Mouse (Mus musculus) layer of hippocampus, adult 9-11 months (tissue): Measurements from ENCODE around the gene Tmem165.
A peak's percentile ranks its signal among the peaks of the same experiment; 100 is the strongest.

Experiments
- DNase-seq: peaks from one replicate; pipeline ENCODE4 v3.0.0; 2022

The Tmem165 gene

DNA sequence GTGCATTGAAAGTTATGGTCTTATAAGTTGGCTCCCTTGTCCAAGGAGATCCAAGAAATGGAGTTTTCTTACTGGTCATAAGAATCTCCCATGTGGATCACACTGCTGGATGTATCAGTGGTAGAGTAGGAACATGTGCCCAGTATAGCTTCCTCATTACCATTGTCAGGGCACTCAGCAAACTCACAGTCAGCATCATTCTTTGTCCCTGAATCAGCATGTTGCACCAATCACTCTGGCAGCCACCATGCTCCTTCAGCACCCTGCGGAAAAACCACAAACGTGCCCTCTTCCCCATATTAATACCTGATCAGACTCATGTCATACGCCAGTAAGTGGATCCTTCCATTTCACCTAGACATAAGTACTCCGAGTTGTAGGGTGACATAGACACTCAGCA is 8.6 kb upstream of the Tmem165 start:
- DNase-seq, result no peak

DNA sequence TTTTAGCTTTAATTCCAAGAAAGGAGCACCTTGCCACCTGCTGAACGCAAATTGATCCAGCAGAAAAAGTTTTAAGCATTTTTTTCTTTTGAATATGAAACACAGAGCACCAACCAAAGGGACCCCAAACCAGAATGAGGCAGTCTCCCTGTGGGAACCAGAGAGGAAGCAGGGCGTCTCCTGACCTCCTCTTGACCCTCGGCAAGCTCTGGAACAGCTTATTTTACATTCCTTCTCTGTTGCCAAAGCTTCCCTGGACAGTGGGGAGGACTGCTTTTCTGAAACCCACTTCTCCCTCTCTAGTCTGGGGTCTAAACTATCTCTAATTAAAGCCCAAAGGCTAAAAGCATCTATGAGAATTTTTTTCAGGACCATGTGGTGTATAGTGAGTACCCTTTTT is 7.3 kb upstream of the Tmem165 start:
- no peak for DNase-seq

DNA sequence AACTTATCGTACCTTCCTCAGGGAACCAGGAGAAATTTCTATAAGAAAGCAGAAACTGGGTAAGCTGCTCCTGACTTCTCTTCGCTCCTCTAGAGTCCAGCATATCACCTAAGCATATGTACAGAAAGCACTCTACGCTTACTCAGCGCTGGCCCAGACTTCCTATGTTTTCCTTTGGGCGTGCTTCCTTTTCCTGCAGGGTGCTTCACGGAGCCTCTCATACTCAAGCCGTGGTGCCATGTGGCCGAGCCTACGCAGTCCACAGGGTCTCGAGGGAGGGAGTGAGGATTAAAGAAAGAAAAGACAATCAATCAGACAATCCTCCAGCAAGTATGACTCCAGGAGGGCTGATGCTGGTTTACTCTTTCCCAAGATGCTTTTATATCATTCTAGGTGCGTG is 6.8 kb upstream of the Tmem165 start:
- DNase-seq, result no peak

- no peak for DNase-seq
These were observed 6.0 kb upstream of the Tmem165 start for GRCm38 (mm10) chr5:76177664-76178063.

DNA sequence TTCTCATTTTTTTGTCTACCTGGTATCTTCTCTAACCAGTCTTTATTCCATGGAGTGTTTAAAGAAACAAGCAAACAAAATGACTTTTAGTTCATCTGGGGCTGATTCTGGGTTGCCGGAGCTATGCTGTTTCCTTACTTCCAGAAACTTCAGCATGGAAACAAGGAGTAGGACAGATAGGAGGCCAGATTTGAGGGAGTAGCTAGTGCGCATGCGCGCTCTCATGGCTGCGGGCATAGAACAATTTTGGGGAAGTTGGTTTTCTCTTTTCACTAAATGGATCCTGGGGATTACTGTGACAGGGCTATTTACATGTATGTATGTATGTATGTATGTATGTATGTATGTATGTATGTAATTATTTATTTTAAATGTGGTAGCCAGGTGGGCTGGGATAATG is 4.5 kb upstream of the Tmem165 start:
- no peak for DNase-seq

GRCm38 (mm10) chr5:76179791-76180190 is 3.9 kb upstream of the Tmem165 start:
- DNase-seq, result no peak

DNA sequence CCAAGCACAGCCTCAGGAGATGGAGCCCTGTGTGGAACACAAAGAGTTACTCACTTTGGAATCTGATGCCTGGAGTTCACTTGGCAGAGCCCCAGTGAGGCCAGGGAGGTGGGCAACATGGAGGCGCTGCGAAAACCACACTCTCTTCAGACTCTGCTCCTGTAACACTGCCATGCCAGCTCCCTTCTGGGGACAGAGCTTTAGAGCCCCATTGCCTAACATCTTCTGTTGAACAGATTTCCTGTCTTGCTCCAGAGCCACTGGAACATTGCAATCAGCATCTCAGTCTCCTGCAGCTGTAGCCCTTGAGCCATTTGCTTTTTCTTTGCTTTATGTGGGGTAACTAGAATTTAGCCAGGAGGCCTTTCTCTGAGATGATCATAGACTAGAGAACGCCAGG is 1.4 kb upstream of the Tmem165 start:
- no peak for DNase-seq

- no peak for DNase-seq
These were observed 484 bp upstream of the Tmem165 start for GRCm38 (mm10) chr5:76183043-76183749.

GRCm38 (mm10) chr5:76184286-76185080 is 803 bp downstream of the Tmem165 start:
- DNase-seq, result peak; percentile 44

- DNase-seq, result no peak
These were observed 4.2 kb downstream of the Tmem165 start for GRCm38 (mm10) chr5:76187885-76188284.

DNA sequence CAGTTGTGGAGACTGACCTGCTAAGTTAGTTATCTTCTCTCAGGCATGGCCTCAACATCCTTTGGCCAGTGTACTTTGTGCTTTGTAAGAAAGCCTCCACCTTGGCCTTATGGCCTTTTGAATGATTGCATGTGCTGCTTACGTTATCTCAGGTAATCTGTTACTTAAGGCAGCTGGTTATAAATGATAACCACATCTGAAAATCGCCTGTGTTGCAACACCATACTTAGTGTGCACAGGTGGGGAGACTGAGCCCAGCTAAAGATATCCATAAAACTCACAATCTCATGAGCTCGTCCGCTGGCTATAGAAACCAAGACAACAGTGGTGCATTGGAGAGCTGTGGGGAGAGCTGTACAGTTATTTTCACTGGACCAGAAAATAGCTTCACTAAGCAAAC is 6.9 kb downstream of the Tmem165 start:
- no peak for DNase-seq

DNA sequence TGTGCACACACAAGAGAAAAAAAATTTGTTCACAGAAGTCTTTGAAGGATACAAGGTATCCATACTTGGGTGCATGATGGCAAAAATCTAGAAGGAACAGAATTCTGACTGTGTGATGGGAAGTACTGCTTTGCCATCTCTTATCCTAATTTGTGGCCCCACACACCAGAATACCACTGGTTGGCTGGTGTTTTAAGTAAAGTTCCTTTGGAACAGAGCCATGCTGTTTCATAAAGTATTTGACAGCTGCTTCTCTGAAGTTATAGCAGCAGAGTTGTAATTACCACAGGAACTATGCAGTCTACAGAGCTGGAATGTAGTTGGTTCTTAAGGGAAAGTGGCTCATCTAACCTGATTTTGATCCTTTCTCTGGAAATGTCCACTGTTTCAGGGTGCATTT is 9.4 kb downstream of the Tmem165 start:
- DNase-seq, result no peak

DNA sequence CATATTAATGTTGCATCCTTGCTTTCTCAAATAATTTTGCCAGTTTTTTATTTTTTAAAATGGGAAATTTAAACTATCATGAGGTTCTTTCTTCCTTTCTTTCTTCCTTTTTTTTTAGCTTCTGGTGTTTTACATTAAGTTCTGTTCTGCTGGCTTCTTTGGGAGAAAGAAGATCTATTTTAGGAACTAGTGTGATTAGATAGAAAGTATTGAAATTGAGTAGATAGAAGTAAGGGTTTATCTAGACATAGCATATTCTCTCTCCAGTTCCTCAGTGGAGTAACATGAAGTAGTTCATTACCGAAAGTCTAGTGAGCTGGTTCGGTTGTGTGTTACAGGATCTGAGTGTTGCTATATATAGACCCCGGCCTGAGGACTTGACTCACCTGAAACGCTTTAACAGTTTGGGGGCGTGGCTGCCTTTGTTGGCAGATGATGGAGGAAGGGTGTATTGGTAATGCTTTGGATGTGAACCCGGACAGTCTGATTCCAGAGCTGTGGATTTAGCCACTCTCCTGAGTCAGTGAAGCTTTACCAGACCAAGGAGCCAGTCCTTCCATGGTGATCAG is 10.8 kb downstream of the Tmem165 start:
- DNase-seq, result no peak

DNA sequence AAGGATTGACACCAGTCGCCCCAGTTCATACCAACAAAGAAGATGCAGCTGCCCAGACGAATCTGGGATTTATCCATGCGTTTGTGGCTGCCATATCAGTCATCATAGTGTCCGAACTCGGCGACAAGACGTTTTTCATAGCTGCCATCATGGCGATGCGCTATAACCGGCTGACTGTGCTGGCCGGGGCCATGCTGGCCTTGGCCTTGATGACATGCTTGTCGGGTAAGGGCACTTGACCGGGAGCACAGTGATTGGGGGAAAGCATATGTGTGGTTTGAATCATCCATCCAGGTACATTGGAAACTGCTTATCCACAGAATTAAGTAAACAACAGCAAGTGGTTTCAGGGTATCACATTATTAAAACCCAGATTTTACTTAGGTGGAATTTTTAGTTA is 15.7 kb downstream of the Tmem165 start:
- no peak for DNase-seq

GRCm38 (mm10) chr5:76203171-76203570 is 19.5 kb downstream of the Tmem165 start:
- DNase-seq, result no peak

- DNase-seq, result no peak
These were observed 22.2 kb downstream of the Tmem165 start for GRCm38 (mm10) chr5:76205886-76206285.

GRCm38 (mm10) chr5:76208066-76208465 is 24.4 kb downstream of the Tmem165 start:
- no peak for DNase-seq

DNA sequence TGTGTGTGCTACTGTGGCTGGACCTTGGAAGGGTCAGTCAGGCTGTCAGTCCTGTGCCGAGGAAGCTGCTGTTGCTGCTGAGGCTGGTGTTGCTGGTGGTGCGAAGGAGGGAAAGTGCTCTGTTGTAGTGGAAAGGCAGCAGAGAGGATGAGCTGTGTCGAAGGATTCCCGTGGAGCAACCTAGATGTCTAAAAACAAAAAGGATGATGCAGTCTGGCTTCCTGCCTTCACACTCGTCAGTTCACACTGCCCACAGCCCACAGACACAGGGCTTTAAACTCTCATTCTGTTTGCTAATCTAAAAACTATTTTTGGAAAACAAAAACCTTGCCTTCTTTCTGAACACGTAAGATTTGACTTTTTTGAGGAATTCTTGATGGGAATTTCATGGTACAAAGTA is 33.0 kb downstream of the Tmem165 start:
- no peak for DNase-seq

- DNase-seq, result no peak
These were observed 47.6 kb downstream of the Tmem165 start for GRCm38 (mm10) chr5:76231171-76231855.

GRCm38 (mm10) chr5:76243274-76243673 is 59.6 kb downstream of the Tmem165 start:
- no peak for DNase-seq

DNA sequence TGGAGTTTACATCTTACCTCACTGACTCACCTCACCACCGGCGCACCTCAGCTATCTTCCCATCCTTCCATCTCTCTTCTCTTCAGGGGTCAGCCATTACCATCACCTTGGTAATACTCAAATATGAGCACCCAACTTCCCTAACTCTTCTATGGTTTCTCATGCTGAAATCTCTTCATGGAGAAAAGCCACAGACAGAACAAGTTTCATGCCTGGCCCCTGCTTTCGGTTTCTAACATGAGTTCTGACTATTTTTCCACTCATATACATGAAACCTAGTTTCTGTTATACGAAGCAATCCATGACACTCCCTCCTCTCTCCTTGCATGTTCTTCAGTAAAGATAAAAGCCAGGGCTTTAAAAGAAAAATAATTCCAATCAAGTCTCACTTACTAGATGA is 60.2 kb downstream of the Tmem165 start:
- no peak for DNase-seq

DNA sequence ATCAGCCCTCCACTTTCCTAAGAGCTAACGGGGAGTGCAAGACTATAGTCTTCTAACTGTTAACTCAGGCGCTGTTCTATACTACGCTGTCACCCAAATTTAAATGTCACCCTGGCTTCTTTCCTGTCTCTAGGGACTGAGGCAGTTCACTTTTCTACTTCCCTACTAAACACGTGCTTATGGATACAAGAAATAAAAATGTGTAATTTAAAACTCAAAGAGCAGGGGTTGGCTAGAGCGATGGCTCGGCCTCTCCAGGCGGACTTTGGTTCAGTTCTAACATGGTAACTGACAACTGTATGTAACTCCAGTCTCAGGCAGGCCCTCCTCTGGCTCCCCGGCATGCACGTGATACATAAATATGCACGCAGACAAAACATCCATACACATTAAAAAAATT is 60.8 kb downstream of the Tmem165 start:
- no peak for DNase-seq

- peak; percentile 54 for DNase-seq
These were observed 61.7 kb downstream of the Tmem165 start for GRCm38 (mm10) chr5:76245419-76245818.

DNA sequence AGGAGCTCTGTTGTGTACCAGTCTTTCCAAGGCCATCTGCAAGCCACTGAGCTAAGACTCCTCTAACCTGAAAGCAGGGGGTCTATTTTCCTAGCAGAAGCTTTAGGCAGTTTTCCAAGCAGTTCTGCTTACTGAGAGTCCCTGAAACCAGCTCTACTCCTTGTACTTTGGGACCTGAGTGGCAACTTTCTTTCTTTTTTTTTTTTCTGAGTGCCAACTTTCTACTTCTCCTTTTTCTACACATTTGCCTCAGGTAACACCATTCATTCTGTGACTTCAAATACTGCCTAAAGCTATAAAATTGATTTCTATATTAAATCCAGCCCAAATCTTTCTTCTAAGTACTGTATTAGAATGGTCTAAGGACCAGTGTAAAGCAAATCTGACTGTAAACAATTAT is 62.9 kb downstream of the Tmem165 start:
- DNase-seq, result no peak
